Mouse (Mus musculus): Measurements from ENCODE around the gene Vps25.

DNA sequence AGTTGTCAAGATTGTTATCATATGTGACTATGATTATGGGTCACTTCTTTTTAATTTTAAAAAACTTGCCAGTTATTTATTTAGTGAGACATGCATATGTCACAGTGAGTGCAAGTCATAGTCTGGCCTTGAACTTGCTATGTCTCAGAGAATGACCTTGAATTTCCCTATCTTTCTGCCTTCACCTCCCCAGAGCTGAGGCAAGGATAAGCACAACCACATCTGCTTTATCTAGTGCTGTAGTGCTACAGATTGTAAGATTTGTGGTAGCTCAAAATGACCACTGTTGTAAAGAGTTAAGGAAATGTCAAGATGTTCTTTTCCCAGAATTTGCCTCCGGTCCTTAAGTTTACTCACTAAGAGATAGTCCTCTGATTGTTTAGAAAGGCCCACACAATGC, 20.3 kb upstream of the Vps25 start:
- TF ChIP-seq CTCF (IDR thresholded peaks at IDR 0.05; ENCODE audit: borderline replicate concordance, insufficient read depth, low read depth, low read length) (no peak), POLR2A (IDR thresholded peaks at IDR 0.05; ENCODE audit: borderline replicate concordance, insufficient read depth, low read length) (no peak)
